Mouse (Mus musculus): ENCODE data around the gene Scarf1. TPM values are rescaled to one million over a fixed set of nuclear protein-coding genes. Genes with fewer than 3 reads are reported as not detected.
"Not testable (repeated sequence)": the region's sequence is repeated elsewhere in the genome, so short reads cannot be mapped to it uniquely, and the experiment has no call there.

Gene Scarf1
- polyA plus RNA-seq, 1 experiment from 2014 or later, result 4.5 TPM

DNA sequence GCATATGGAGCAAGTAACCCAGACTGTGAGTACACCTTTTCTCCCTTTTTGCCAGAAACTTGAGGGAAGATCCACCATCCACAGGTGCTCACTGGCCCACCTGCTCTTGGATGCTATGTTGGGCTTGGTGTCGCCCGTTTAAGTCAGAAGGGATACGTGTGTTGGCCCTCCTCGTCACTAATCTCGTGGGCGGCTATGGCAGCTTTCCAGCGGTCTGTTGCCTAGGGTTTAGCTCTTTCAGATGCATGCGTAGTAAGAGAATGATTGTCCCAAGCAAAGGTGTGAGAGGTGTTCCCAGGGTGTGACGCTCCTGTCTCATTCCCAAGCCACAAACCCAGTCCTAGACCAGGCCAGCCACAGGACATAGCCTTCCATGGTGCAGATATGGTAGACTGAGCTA lies 31.4 kb downstream of the Scarf1 start:
- Histone ChIP-seq H3K9me3 (no peaks in the 10 kb centered on the region), H3K27me3 (no peaks in the 10 kb centered on the region), H3K4me3 (no peak overlapping the region), H3K9ac (no peak overlapping the region), H3K4me1 (replicated peaks) (peaks cover 17% of the 10 kb centered on the region), H3K36me3 (peaks cover 16% of the 10 kb centered on the region), H3K27ac (replicated peaks) (no peak overlapping the region), H3K4me2 (no peak overlapping the region)
- WGBS, result 85% methylated on average over 9 of the region's 9 CpGs
- no peak for ATAC-seq (ENCODE audit: low FRiP score, low read depth)

DNA sequence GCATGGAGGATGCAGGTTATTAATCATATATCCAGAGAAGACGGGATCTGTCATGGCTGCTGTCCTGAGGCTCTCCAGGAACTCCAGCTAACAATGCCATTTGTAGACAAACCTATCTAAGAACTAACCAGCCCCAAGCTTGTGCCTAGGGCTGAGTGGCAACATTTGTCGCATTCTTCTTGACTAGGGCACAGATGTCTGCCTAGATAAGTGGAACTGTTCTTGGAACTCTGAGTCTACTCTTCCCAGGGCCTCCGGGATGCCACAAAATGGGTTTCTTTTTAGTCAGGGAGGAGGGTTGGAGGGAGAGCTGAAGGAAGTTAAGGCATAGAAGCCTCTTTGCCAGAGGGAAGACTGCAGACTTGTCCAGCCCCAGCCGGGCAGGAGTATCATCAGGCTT lies 32.7 kb downstream of the Scarf1 start:
- Histone ChIP-seq H3K4me3 (no peak overlapping the region), H3K4me1 (replicated peaks) (peaks cover 21% of the 10 kb centered on the region), H3K9ac (no peak overlapping the region), H3K36me3 (peaks cover 16% of the 10 kb centered on the region), H3K4me2 (no peak overlapping the region), H3K9me3 (no peaks in the 10 kb centered on the region), H3K27me3 (no peaks in the 10 kb centered on the region), H3K27ac (replicated peaks) (no peak overlapping the region)
- ATAC-seq (ENCODE audit: low FRiP score, low read depth), result no peak
- 74% methylated on average over 4 of the region's 4 CpGs for WGBS

DNA sequence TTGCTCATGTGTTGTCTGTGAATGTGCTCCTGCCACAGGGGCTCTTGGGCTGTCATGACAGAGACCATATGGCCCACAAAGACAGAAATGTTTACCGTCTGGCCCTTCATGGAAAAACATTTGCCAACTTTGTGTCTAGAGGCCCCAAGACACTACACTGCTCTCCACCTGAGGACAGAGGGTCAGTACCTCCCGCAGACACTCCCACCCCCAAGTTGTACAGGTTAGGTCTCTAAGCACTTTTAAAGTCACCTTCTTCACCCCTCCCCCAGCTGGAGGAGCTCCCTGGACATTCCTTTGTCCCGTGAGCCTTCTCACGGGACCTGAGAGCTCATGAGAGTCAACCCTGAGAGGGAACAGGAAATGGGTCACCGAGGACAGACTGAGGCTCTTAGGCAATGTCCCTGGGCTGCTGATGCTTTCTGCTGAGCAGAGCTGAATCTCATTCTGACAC lies 36.3 kb downstream of the Scarf1 start:
- Histone ChIP-seq H3K9me3 (no peaks in the 10 kb centered on the region), H3K4me2 (no peak overlapping the region), H3K4me3 (no peak overlapping the region), H3K36me3 (peaks cover 15% of the 10 kb centered on the region), H3K4me1 (replicated peaks) (peaks cover 35% of the 10 kb centered on the region), H3K9ac (no peak overlapping the region), H3K27ac (replicated peaks) (peak overlapping the region; percentile 64), H3K27me3 (no peaks in the 10 kb centered on the region)
- WGBS, result 52% methylated on average over 5 of the region's 5 CpGs
- no peak for ATAC-seq (ENCODE audit: low FRiP score, low read depth)

DNA sequence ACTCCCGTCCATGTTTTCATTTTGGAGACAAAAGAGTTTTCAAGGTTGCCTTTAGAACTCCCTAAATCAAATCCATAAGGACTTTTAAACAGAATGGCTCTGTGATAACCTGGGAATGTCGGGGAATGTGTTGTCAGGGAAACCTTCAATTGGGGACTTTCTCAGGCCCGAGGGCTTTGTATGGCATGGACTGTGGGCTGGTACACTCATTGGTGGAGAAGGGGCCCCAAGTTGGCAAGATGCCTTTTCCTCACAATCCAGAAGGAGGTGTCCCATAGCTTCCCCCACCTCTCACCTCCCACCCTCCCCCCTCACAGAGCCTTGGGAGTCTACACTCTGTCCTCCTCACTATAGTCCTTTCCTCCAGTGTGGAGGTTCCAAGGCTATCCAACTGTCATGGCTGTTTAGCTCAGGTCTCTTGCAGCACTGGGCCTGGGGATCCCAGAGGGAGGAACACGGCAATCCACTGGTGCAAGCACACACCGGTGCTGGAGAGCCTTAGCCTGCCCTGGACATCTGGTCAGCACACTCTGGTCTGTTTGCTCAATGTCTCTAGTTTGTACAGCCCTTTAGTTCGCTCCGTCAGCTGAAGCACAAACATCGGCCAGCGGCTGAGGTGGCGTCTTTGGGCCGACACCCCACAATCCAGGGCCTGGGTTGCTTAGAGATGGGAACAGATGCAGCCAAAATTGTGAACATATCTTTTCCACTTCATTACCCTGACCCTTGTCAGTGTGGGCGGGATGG lies 37.0 kb downstream of the Scarf1 start:
- Histone ChIP-seq H3K4me3 (no peak overlapping the region), H3K4me1 (replicated peaks) (peaks cover 35% of the 10 kb centered on the region), H3K9me3 (no peaks in the 10 kb centered on the region), H3K9ac (no peak overlapping the region), H3K36me3 (peaks cover 10% of the 10 kb centered on the region), H3K27ac (replicated peaks) (peak overlapping the region; percentile 64), H3K27me3 (no peaks in the 10 kb centered on the region), H3K4me2 (no peak overlapping the region)
- peak; percentile 46; the same call in 1 of the 2 replicates for ATAC-seq (ENCODE audit: low FRiP score, low read depth)
- WGBS, result 35% methylated on average over 12 of the region's 12 CpGs

DNA sequence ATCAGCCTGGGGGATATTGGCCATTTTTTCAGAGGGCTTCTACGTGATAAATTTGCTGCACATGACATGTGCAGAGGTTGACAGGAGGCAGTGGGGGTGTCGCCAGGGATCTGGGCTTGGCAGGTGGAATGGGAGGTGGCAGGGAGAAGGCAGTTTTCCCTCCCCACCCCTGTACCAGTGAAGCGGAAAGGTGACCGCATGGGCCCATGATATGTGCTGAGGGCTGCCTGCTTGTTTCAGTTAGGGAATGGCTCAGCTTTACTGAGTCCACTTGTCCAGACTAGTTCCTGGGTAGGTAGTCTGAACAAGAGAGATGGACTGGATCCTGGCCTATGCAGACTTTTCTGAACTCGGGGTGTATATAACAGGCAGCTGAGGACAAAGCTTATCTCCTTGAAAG lies 38.0 kb downstream of the Scarf1 start:
- WGBS, result 75% methylated on average over 5 of the region's 5 CpGs
- Histone ChIP-seq H3K9ac (no peak overlapping the region), H3K27ac (replicated peaks) (no peak overlapping the region; the same call in 1 of the 2 replicates), H3K36me3 (peaks cover 3% of the 10 kb centered on the region), H3K4me2 (no peak overlapping the region), H3K27me3 (no peaks in the 10 kb centered on the region), H3K4me3 (no peak overlapping the region), H3K9me3 (no peaks in the 10 kb centered on the region), H3K4me1 (replicated peaks) (peaks cover 35% of the 10 kb centered on the region)
- ATAC-seq (ENCODE audit: low FRiP score, low read depth), result no peak

DNA sequence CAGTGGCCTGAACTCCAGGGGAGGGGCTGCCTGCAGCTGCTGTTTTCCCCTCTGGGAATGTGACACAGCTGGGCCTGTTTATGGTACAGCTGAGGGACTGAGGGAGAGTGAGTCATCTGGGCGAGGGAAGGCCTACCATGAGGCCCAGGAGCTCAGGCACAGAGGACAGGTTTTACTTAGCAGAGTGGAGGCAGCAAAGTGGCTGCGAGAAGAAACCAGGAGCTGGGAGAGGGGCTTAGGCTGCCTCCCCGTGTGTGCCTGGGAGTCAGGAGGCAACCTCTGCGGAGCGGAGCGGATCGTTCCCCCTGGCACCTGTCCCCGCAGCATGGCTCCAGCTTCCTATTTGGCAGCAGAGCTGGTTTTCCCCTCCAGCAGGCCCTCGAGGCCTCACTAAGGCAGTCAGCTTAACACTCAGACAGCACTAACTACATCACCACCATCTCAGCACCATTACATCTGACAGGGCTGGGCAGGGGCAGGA lies 38.7 kb downstream of the Scarf1 start:
- Histone ChIP-seq H3K4me2 (no peak overlapping the region), H3K9ac (no peak overlapping the region), H3K36me3 (no peaks in the 10 kb centered on the region; the same call in none of the 2 replicates), H3K27ac (replicated peaks) (peak overlapping the region; percentile 59), H3K9me3 (no peaks in the 10 kb centered on the region), H3K4me1 (replicated peaks) (peaks cover 35% of the 10 kb centered on the region), H3K27me3 (no peaks in the 10 kb centered on the region), H3K4me3 (no peak overlapping the region)
- 48% methylated on average over 9 of the region's 9 CpGs for WGBS
- 0 out of 2 replicates have a peak, but pooled peaks have one; percentile 47 for ATAC-seq (ENCODE audit: low FRiP score, low read depth)

DNA sequence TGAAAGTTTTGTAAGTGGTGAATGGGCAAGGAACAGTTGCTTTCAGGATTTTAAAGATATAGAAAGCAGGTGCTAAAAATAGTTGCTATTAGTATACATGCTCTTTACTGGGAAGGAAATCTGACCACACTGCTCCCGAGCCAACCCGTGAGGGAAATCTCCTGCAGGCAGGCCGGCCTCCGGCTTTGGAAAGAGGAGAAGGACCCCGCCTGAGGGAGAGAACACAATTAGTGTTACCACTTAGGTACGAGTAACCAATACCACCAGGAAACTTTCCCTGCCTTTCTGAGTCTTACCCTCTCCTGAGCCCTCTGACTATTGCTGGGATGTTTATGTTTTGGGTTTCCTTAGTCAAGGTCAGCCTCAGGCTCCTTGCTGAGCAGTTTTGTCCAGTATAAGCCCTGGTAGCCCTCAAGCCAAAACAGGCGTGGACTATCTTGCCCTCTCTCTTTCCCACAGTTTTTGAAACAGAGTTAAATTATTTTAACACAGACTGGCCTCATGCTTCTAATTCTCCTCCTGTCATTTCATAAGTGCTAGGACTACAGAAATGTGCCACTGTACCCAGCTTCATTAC lies 39.7 kb downstream of the Scarf1 start:
- Histone ChIP-seq H3K9ac (peak overlapping the region; percentile 12; the same call in 1 of the 2 replicates), H3K27me3 (no peaks in the 10 kb centered on the region), H3K4me2 (no peak overlapping the region), H3K27ac (replicated peaks) (no peak overlapping the region), H3K4me1 (replicated peaks) (peaks cover 35% of the 10 kb centered on the region), H3K4me3 (no peak overlapping the region), H3K9me3 (no peaks in the 10 kb centered on the region), H3K36me3 (peaks cover 6% of the 10 kb centered on the region; the same call in 1 of the 2 replicates)
- no peak for ATAC-seq (ENCODE audit: low FRiP score, low read depth)
- 65% methylated on average over 7 of the region's 7 CpGs for WGBS

DNA sequence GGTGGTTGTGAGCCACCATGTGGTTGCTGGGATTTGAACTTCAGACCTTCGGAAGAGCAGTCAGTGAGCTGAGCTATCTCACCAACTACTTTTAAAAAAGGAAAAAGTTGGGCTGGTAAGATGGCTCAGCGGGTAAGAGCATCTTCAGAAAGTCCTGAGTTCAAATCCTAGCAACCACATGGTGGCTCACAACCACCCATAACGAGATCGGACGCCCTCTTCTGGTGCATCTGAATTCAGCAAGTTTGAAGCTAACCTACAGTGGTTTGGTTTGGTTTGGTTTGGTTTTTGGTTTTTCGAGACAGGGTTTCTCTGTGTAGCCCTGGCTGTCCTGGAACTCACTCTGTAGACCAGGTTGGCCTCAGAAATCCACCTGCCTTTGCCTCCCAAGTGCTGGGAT lies 42.7 kb downstream of the Scarf1 start:
- not testable (repeated sequence) for H3K4me2 ChIP-seq; ATAC-seq (ENCODE audit: low FRiP score, low read depth); H3K4me3 ChIP-seq; H3K27ac ChIP-seq (replicated peaks); H3K36me3 ChIP-seq; H3K27me3 ChIP-seq; H3K9ac ChIP-seq; H3K9me3 ChIP-seq
- 93% methylated on average over 6 of the region's 6 CpGs for WGBS
- H3K4me1 ChIP-seq (replicated peaks), result peaks cover 19% of the 10 kb centered on the region

DNA sequence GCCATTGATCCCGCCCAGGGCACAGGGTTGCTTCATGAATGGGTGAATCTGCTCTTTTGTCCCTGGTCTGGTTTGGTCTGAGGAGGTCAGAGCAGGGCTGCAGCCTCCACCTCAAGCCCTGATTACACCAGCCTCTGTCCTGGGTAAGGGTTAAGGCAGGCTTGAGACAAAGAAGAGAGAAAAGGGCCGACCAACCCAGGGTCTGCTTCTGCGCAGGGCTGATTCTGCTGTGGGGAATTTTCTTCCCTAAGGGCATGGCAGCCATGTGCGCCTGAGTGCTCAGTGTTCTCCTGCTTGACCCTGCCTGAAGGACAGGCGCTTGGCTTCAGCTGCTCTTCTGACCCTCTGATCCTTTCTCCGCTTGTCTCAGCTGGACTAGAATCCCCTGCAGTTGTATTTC lies 43.8 kb downstream of the Scarf1 start:
- Histone ChIP-seq H3K4me3 (no peak overlapping the region), H3K4me1 (replicated peaks) (peaks cover 8% of the 10 kb centered on the region), H3K36me3 (peaks cover 8% of the 10 kb centered on the region), H3K9ac (no peak overlapping the region), H3K9me3 (no peaks in the 10 kb centered on the region), H3K27ac (replicated peaks) (no peak overlapping the region), H3K4me2 (no peak overlapping the region), H3K27me3 (no peaks in the 10 kb centered on the region)
- ATAC-seq (ENCODE audit: low FRiP score, low read depth), result no peak
- WGBS, result 68% methylated on average over 6 of the region's 6 CpGs

DNA sequence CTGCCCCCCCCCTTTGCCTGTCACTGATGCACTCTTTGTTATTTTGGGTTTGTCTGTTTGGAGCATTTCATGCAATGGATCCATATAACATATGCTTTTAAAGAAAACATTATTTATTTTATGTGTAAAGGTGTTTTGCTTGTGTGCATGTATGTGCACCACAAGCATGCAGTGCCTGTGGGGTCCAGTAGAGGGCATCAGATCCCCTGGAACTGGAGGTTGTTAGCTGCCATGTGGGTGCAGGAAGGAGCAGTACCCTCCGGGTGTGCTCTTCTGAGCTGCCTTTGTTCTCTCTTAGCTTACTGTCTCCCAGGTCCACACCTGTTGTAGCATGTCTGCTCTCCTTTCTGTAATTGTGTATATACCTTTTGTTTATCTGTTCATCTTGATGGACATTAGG lies 44.8 kb downstream of the Scarf1 start:
- H3K27me3 ChIP-seq, result no peaks in the 10 kb centered on the region
- no peak overlapping the region for H3K4me2 ChIP-seq
- 96% methylated on average over 1 of the region's 1 CpGs for WGBS
- no peak overlapping the region for H3K4me3 ChIP-seq
- no peaks in the 10 kb centered on the region for H3K9me3 ChIP-seq
- H3K27ac ChIP-seq (replicated peaks), result no peak overlapping the region
- H3K4me1 ChIP-seq (replicated peaks), result no peaks in the 10 kb centered on the region
- H3K36me3 ChIP-seq, result peaks cover 12% of the 10 kb centered on the region
- no peak for ATAC-seq (ENCODE audit: low FRiP score, low read depth)
- H3K9ac ChIP-seq, result no peak overlapping the region

DNA sequence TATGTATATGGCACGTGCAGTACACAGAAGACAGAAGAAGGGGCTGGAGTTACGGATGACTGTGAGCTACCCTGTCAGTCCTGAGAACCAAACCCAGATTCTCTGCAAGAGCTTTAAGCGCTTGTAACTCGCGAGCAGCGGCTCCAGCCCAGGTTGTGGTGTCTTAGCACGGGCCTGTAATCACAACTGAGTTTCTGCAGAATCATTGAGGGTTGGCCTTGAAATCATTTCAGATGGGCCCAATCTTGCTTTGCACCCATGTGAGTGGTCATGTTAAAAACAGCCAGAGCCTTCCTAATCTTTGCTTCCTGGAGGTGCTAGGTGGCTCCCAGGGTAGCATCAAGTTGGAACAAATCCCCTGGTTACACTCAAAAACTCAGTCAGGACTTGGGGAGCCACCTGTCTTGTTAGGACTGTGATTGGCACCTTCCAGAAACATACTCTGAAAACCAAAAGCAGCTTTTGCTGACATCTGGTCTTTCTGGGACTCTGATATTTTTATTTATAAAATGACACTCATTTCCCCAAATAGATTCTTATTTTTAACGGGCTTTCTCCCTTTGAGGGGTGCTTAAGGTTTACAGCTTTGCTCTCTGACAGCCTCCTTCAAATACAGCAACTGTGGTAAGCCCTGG lies 46.6 kb downstream of the Scarf1 start:
- 93% methylated on average over 8 of the region's 8 CpGs for WGBS
- H3K9me3 ChIP-seq, result no peaks in the 10 kb centered on the region
- H3K4me3 ChIP-seq, result no peak overlapping the region
- H3K4me1 ChIP-seq (replicated peaks), result no peaks in the 10 kb centered on the region
- H3K27me3 ChIP-seq, result no peaks in the 10 kb centered on the region
- H3K4me2 ChIP-seq, result no peak overlapping the region
- H3K9ac ChIP-seq, result no peak overlapping the region
- peaks cover 25% of the 10 kb centered on the region for H3K36me3 ChIP-seq
- ATAC-seq (ENCODE audit: low FRiP score, low read depth), result no peak
- no peak overlapping the region for H3K27ac ChIP-seq (replicated peaks)
